Mouse (Mus musculus) intestine, embryonic 15.5 days (tissue): Measurements from ENCODE around the gene Fam160a2. TPM values are rescaled to one million over a fixed set of nuclear protein-coding genes. Genes with fewer than 3 reads are reported as not detected.

Experiments used
- ATAC-seq: fragments of 200-750 bp; cut with Nextera tagmentation; 2 replicates; pipeline ENCODE4 v1.8.0; 2017; ENCODE audit warnings: moderate TSS enrichment, moderate library complexity
- H3K27ac ChIP-seq: fragments of 300-500 bp; sonication (generic); 2 replicates; pipeline ENCODE4 v1.5.1; 2015; ENCODE audit warnings: mild to moderate bottlenecking, inconsistent platforms
- H3K27me3 ChIP-seq: fragments of 300-500 bp; sonication (generic); replicated peaks from 2 replicates; pipeline ENCODE4 v1.6.1; 2015; ENCODE audit warnings: inconsistent platforms
- H3K36me3 ChIP-seq: fragments of 300-500 bp; sonication (generic); 2 replicates; pipeline ENCODE4 v1.6.1; 2015; ENCODE audit warnings: inconsistent platforms
- H3K4me1 ChIP-seq: fragments of 300-500 bp; sonication (generic); replicated peaks from 2 replicates; pipeline ENCODE4 v1.6.1; 2015; ENCODE audit warnings: inconsistent platforms
- H3K4me2 ChIP-seq: fragments of 300-500 bp; sonication (generic); replicated peaks from 2 replicates; pipeline ENCODE4 v1.6.1; 2015; ENCODE audit warnings: mild to moderate bottlenecking, inconsistent platforms
- H3K4me3 ChIP-seq: fragments of 300-500 bp; sonication (generic); replicated peaks from 2 replicates; pipeline ENCODE4 v1.5.1; 2015; ENCODE audit warnings: inconsistent platforms
- H3K9ac ChIP-seq: fragments of 300-500 bp; sonication (generic); 2 replicates; pipeline ENCODE4 v1.6.1; 2015; ENCODE audit warnings: inconsistent platforms
- H3K9me3 ChIP-seq: fragments of 300-500 bp; sonication (generic); 2 replicates; pipeline ENCODE4 v1.6.1; 2016; ENCODE audit warnings: inconsistent platforms
- WGBS: fragments of 180-500 bp; shearing (Covaris S2); methylation state at CpG from one replicate; pipeline ENCODE4 v1.1.7; 2015; 5-methylcytosine and 5-hydroxymethylcytosine counted together
- polyA plus RNA-seq: library from polyadenylated mRNA; unstranded; fragments of >200 nt; fragmentation: Nextera tagmentation; extraction: Ambion mirVana; gene quantifications from 2 replicates; pipeline ENCODE4 v1.2.1, GENCODE M21; 2015

The Fam160a2 gene
- polyA plus RNA-seq, 1 experiment from 2014 or later, result 39.6 TPM

DNA sequence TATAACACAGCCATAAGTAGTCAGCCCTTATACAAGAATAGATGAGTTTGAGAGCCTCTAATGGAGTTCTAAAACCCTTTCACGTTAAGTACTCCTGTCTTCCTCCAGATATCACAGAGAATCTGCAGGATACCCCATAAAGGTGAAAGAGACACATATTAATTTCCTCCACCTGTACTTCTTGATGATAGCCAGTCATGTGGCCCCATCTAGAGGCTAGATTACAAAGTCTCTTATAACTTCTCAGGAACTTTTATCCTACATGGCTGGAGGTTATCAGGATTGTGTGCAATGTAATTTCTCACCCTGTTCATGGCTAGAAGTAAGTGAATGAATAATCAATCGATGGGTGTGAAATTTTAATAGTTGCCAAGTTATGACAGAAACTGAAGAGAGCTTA is 74.6 kb downstream of the Fam160a2 start:
- 65% methylated on average over 2 of the region's 2 CpGs for WGBS
- no peaks in the 10 kb centered on the region for H3K27me3 ChIP-seq
- no peaks in the 10 kb centered on the region for H3K4me1 ChIP-seq
- no peak overlapping the region for H3K9ac ChIP-seq
- no peak for ATAC-seq
- no peak overlapping the region for H3K4me3 ChIP-seq
- H3K4me2 ChIP-seq, result no peak overlapping the region
- no peaks in the 10 kb centered on the region for H3K9me3 ChIP-seq
- no peaks in the 10 kb centered on the region for H3K36me3 ChIP-seq
- no peak overlapping the region for H3K27ac ChIP-seq

Other genes starting within 250 kb of the Fam160a2 start
- not detected in 2 replicates for gene Olfr684, start 236.4 kb downstream of the Fam160a2 start, polyA plus RNA-seq
- not detected in 2 replicates for gene Olfr685, start 214.0 kb downstream of the Fam160a2 start, polyA plus RNA-seq
- gene Olfr686, start 192.6 kb downstream of the Fam160a2 start, polyA plus RNA-seq, result not detected in 2 replicates
- gene Olfr688, start 112.0 kb downstream of the Fam160a2 start, polyA plus RNA-seq, result not detected in 2 replicates
- not detected in 2 replicates for gene Olfr689, start 88.9 kb downstream of the Fam160a2 start, polyA plus RNA-seq
- gene Olfr690, start 66.0 kb downstream of the Fam160a2 start, polyA plus RNA-seq, result not detected in 2 replicates
- not detected in 2 replicates for gene Olfr691, start 57.8 kb downstream of the Fam160a2 start, polyA plus RNA-seq
- not detected in 2 replicates for gene Olfr692, start 31.8 kb downstream of the Fam160a2 start, polyA plus RNA-seq
- gene Gm5901, start 25.0 kb downstream of the Fam160a2 start, polyA plus RNA-seq, result not detected in 2 replicates
- not detected in 2 replicates for gene Cnga4, start 4.5 kb upstream of the Fam160a2 start, polyA plus RNA-seq
- gene Cckbr, start 25.7 kb upstream of the Fam160a2 start, polyA plus RNA-seq, result 0.08 and 0.24 TPM in 2 replicates
- gene Cavin3, start 82.2 kb upstream of the Fam160a2 start, polyA plus RNA-seq, result 93.1 and 95.0 TPM in 2 replicates
- 29.0 and 29.4 TPM in 2 replicates for gene Smpd1, start 154.3 kb upstream of the Fam160a2 start, polyA plus RNA-seq
- 36.6 and 37.8 TPM in 2 replicates for gene Apbb1, start 181.6 kb upstream of the Fam160a2 start, polyA plus RNA-seq
- gene Hpx, start 200.1 kb upstream of the Fam160a2 start, polyA plus RNA-seq, result 3.8 and 4.8 TPM in 2 replicates
- gene Trim3, start 233.5 kb upstream of the Fam160a2 start, polyA plus RNA-seq, result 21.4 and 24.7 TPM in 2 replicates
- 203 and 227 TPM in 2 replicates for gene Timm10b, start 240.0 kb upstream of the Fam160a2 start, polyA plus RNA-seq
- 66.0 and 72.7 TPM in 2 replicates for gene Arfip2, start 240.4 kb upstream of the Fam160a2 start, polyA plus RNA-seq
- 16.2 and 39.5 TPM in 2 replicates for gene Gm45799, start 240.5 kb upstream of the Fam160a2 start, polyA plus RNA-seq